Mouse (Mus musculus): ENCODE data around the gene Stk11ip. TPM values are rescaled to one million over a fixed set of nuclear protein-coding genes. Genes with fewer than 3 reads are reported as not detected.

The Stk11ip gene
- total RNA-seq, 2 experiments from 2014 or later = 9.5 to 17.2 TPM

GRCm38 (mm10) chr1:75503651-75503980 is 17.7 kb upstream of the Stk11ip start:
- ATAC-seq (ENCODE audit: poor library complexity, severe bottlenecking) = no peak

- no peak for ATAC-seq (ENCODE audit: poor library complexity, severe bottlenecking)
These were observed 16.9 kb upstream of the Stk11ip start for GRCm38 (mm10) chr1:75504256-75505045.

DNA sequence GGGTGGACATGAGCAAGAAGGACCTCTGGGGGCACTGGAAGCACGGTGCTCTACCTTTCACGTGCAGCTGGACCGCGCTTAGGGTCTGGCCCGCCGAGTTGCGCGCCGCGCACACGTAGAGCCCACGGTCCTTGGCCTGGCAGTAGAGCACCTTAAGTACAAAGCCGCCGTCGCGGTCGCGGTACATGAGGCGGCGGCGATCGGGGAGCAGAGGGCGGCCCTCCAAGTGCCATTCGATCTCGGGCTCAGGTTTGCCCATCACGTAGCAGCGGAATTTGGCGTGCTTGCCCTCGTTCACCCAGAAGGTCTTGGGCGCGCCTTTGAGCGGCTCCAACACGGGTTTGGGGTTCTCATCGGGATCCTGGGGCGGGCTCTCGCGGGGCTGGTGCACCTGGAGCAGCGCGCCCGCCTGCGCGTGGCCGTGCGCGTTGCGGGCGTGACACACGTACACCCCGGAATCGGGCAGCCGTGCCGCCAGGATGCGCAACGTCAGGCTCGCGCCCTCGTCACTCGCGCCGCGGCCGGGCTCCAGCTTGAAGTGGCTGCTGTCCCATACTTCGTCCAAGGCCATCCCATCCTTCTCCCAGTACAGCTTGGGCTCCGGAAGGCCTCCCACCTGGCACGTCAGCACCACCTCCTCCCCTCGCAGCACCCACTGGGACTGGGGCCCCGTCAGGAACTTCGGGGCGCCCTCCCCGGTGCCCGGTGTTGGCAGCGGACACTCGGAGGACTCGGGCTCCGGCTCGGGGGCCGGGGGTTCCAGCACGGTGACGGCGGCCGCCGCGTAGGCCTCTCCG is 16.0 kb upstream of the Stk11ip start:
- no peak for ATAC-seq (ENCODE audit: poor library complexity, severe bottlenecking)

- ATAC-seq (ENCODE audit: poor library complexity, severe bottlenecking) = no peak
These were observed 15.1 kb upstream of the Stk11ip start, which contains the start of gene Obsl1 for GRCm38 (mm10) chr1:75505956-75506831. Gene Obsl1, minus strand, starts transcription at chr1:75506452.

DNA sequence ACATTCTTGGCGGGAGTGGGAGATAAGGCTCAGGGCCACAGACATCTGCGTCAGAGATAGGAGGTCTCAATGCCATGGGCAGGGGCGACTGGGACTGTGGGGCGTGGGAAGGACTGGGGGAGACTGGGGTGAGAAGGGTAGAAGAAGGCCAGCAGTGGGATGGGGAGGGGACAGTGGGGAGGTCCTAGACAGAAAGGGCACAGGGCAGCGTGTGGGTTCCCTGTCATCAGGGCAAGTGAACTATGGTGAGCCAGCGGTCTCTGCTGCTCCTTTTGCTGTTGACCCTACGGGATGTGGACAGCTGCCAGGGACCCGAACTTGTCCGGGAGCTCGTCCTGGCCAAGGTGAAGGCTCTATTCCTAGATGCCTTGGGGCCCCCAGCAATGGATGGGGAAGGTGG is 14.3 kb upstream of the Stk11ip start, which contains the start of gene Inha:
Gene Inha (plus strand): TSS at position 72 of the 400 bp plus-strand sequence.
- no peak for ATAC-seq (ENCODE audit: poor library complexity, severe bottlenecking)

- ATAC-seq (ENCODE audit: poor library complexity, severe bottlenecking) = no peak
These were observed 11.7 kb upstream of the Stk11ip start for GRCm38 (mm10) chr1:75509586-75509985.

DNA sequence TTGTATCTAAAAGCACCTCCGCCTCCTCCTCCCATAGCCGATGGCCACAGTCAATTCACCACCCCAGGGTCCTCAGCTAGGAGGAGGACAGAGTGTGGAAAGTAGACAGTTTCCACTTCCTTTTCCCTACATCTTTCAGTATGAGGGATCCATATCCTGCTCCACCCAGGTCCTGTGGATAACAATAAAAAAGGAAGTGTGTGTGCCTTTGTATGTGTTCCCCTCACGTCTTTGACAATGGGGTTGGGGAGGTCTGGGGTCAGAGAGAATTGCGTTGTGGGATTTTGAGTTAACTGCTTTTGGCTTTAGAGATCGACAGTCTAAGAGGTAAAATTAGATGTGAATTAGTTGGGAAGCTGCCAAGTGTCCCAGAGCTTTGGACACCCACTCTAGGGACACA is 11.2 kb upstream of the Stk11ip start:
- ATAC-seq (ENCODE audit: poor library complexity, severe bottlenecking) = no peak

DNA sequence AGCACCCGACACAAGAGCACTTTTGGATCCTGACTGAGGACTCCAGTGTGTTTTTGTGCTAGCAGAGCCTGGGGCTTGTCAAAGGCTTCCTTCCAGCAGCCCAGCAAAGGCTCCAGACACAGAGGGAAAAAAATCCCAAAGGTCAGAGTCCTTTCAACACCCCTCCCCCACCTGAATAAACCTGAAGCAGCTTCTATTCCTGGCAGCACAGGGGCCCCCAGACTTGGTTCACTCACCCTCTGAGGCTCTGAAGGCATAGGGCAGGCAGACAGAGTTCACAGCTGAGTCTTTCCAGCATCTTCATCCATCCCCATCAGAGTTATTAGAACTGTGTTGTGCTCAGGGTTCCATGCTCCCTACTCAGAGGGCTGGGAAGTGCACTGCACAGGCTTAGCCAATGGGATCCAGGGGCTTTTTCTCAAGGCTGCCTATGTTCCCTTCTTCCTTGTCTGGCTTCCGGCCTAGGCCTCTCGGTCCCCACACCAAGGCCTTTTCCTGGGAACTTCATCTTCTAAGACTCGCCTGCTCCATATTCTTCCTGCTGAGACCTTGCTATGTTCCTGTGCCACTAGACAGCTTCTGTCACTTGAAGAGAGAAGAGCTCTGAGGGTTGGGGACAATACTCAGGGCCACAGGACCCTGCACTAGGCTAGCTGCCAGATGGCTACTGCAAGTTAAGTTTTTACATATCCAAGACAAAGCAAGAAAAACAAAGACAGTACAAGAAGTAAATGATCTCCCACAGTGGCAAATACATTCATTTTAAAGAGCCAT is 9.7 kb upstream of the Stk11ip start:
- no peak for ATAC-seq (ENCODE audit: poor library complexity, severe bottlenecking)

GRCm38 (mm10) chr1:75512550-75512949 is 8.8 kb upstream of the Stk11ip start:
- no peak for ATAC-seq (ENCODE audit: poor library complexity, severe bottlenecking)

- ATAC-seq (ENCODE audit: poor library complexity, severe bottlenecking) = no peak
These were observed 4.5 kb upstream of the Stk11ip start for GRCm38 (mm10) chr1:75516703-75517380.

- no peak for ATAC-seq (ENCODE audit: poor library complexity, severe bottlenecking)
These were observed 3.3 kb upstream of the Stk11ip start for GRCm38 (mm10) chr1:75517984-75518383.

DNA sequence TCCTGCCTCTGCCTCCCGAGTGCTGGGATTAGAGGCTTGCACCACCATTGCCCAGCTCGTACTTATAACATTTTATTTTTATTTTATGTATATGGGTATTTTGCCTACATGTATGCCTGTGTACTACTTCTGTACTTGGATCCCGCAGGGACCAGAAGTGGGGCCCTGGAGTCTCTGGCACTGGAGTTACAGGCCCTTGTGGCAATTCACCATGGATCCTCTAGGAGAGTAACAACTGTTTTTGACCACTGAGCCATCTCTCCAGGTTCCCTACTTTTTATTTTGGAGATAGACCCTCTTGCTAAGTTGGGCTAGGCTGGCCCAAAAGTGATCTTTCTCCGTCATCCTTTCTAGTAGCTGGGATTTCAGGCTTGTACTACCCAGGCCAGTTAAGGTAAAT is 2.9 kb upstream of the Stk11ip start:
- no peak for ATAC-seq (ENCODE audit: poor library complexity, severe bottlenecking)

- no peak for ATAC-seq (ENCODE audit: poor library complexity, severe bottlenecking)
These were observed 1.8 kb upstream of the Stk11ip start for GRCm38 (mm10) chr1:75519576-75519975.

- no peak for ATAC-seq (ENCODE audit: poor library complexity, severe bottlenecking)
These were observed 3.4 kb downstream of the Stk11ip start for GRCm38 (mm10) chr1:75524679-75525078.

- ATAC-seq (ENCODE audit: poor library complexity, severe bottlenecking) = no peak
These were observed 9.2 kb downstream of the Stk11ip start for GRCm38 (mm10) chr1:75530546-75530945.

- ATAC-seq (ENCODE audit: poor library complexity, severe bottlenecking) = no peak
These were observed 11.2 kb downstream of the Stk11ip start for GRCm38 (mm10) chr1:75532280-75533172.

- no peak for ATAC-seq (ENCODE audit: poor library complexity, severe bottlenecking)
These were observed 12.3 kb downstream of the Stk11ip start for GRCm38 (mm10) chr1:75533325-75534252.

DNA sequence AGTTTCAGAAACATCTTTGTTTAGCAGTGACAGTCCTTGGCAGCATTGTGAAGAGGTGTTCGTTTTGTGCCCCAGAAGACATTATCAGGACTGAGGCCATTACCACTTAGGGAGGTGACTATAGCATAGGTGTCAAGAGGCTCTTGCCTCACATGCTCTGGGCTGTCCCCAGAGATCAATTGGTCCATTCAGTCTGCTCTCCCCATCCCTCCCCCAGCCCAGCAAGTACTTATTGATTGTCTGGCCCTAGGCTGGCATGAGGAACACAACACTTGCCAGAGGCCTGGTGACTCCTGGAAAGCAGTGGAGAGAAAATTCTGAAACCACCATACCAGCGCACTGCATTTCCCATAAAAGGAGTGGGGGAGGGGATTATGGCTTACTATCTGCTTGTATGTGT is 16.3 kb downstream of the Stk11ip start:
- ATAC-seq (ENCODE audit: poor library complexity, severe bottlenecking) = no peak
